Mouse (Mus musculus): ENCODE results near the gene Llgl1. TPM values are rescaled to one million over a fixed set of nuclear protein-coding genes. Genes with fewer than 3 reads are reported as not detected.

Gene Llgl1
- polyA plus RNA-seq, 1 experiment from 2014 or later, result 101 TPM

DNA sequence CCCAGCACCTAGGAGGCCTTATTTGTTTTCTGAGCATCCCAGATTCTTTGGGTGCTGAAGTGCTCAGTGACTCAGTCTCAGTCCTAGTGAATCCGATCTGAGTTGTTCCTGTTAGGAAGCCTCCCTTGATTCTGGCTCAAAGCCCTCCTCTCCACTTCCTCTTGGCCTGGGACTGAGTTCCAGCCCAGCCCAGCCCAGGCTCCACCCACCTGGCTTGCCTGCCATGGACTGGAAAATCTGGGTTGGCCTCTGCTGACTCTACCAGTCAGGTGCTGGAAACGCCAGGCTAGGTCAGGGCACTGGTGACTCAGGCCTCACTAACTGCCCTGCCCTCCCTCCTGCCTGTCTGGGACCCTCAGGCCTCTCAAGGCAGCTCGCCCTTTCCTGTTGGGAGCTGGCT, 8.1 kb downstream of the Llgl1 start:
- H3K4me1 ChIP-seq, result peaks cover 14% of the 10 kb centered on the region
- no peak overlapping the region for H3K27ac ChIP-seq
- no peak overlapping the region for H3K4me3 ChIP-seq
- ATAC-seq (ENCODE audit: low FRiP score, low read depth), result no peak
- H3K9me3 ChIP-seq, result no peaks in the 10 kb centered on the region
- no peak overlapping the region for H3K9ac ChIP-seq
- peaks cover 89% of the 10 kb centered on the region for H3K36me3 ChIP-seq
- 84% methylated on average over 3 of the region's 3 CpGs for WGBS
- no peaks in the 10 kb centered on the region for H3K27me3 ChIP-seq (replicated peaks)
- H3K4me2 ChIP-seq (replicated peaks), result no peak overlapping the region

DNA sequence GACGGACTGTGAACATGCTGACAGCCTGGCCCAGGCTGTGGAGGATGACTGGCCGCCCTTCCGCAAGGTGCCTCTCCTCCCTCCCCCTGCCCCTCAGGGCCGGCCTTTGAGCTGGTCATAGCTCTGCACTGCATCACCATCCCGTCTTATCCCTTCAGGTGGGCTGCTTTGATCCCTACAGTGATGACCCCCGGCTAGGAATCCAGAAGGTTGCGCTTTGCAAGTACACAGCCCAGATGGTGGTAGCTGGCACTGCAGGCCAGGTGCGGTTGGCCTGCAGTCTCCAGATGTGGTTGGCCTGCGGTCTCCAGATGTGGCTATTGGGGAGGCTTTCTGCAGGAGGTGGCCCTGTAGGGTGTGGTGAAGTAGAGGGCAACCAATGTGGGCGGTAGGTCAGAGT, 9.1 kb downstream of the Llgl1 start:
- 90% methylated on average over 10 of the region's 10 CpGs for WGBS
- Histone ChIP-seq H3K27ac (no peak overlapping the region), H3K27me3 (replicated peaks) (no peaks in the 10 kb centered on the region), H3K4me3 (no peak overlapping the region), H3K36me3 (peaks cover 97% of the 10 kb centered on the region), H3K4me1 (peaks cover 4% of the 10 kb centered on the region), H3K4me2 (replicated peaks) (no peak overlapping the region), H3K9ac (no peak overlapping the region), H3K9me3 (no peaks in the 10 kb centered on the region)
- ATAC-seq (ENCODE audit: low FRiP score, low read depth), result no peak

DNA sequence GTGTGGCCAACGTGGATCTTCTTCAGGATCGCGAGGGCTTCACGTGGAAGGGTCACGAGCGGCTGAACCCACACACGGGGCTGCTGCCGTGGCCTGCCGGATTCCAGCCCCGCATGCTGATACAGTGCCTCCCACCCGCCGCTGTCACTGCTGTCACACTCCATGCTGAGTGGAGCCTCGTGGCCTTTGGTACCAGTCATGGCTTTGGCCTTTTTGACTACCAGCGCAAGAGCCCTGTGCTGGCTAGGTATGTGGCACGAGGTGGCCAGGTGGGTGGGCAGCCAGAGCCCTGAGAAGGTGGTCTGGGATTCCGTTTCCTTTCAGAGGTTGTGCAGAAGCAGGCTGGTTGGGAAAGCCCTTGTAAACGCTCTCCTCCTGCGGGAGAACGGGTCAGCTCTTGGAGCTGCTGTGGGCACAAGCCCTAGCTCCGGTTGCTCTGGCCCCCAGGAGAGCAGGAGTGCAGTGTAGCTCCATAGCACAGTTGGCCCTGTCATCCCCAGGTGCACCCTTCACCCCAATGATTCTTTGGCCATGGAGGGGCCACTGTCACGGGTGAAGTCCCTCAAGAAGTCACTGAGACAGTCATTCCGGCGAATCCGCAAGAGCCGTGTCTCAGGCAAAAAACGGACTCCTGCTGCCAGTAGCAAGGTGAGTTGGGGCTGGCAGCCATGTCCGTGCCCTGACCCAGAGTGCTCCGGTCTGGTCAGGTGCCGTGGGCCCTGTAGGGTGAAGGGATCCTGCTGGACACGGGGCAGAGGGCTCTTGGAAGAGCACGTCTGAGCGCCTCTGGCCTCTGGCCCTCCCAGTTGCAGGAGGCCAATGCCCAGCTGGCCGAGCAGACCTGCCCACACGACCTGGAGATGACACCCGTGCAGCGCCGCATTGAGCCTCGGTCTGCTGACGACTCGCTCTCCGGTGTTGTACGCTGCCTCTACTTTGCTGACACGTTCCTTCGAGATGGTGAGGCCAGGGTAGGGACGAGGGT, 10.2 kb downstream of the Llgl1 start:
- H3K27ac ChIP-seq, result no peak overlapping the region
- no peak overlapping the region for H3K4me2 ChIP-seq (replicated peaks)
- ATAC-seq (ENCODE audit: low FRiP score, low read depth), result no peak
- no peak overlapping the region for H3K4me3 ChIP-seq
- H3K9ac ChIP-seq, result no peak overlapping the region
- H3K27me3 ChIP-seq (replicated peaks), result no peaks in the 10 kb centered on the region
- WGBS, result 94% methylated on average over 45 of the region's 45 CpGs
- H3K36me3 ChIP-seq, result peaks cover 100% of the 10 kb centered on the region
- H3K9me3 ChIP-seq, result no peaks in the 10 kb centered on the region
- H3K4me1 ChIP-seq, result no peaks in the 10 kb centered on the region

DNA sequence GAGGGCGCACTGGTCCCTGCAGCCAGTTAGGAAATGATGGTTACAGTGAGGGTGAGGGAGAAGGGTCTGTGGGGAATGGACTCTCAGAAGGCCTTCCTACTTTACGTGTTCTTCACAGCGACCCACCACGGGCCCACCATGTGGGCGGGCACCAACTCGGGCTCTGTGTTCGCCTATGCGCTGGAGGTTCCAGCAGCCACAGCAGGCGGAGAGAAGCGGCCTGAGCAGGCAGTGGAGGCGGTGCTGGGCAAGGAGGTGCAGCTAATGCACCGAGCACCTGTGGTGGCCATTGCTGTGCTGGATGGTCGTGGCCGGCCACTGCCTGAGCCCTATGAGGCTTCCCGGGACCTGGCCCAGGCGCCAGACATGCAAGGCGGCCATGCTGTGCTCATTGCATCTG, 11.7 kb downstream of the Llgl1 start:
- no peak overlapping the region for H3K27ac ChIP-seq
- H3K36me3 ChIP-seq, result peaks cover 100% of the 10 kb centered on the region
- no peaks in the 10 kb centered on the region for H3K9me3 ChIP-seq
- no peaks in the 10 kb centered on the region for H3K4me1 ChIP-seq
- no peak for ATAC-seq (ENCODE audit: low FRiP score, low read depth)
- no peak overlapping the region for H3K4me3 ChIP-seq
- no peaks in the 10 kb centered on the region for H3K27me3 ChIP-seq (replicated peaks)
- H3K9ac ChIP-seq, result no peak overlapping the region
- no peak overlapping the region for H3K4me2 ChIP-seq (replicated peaks)
- 94% methylated on average over 17 of the region's 17 CpGs for WGBS

DNA sequence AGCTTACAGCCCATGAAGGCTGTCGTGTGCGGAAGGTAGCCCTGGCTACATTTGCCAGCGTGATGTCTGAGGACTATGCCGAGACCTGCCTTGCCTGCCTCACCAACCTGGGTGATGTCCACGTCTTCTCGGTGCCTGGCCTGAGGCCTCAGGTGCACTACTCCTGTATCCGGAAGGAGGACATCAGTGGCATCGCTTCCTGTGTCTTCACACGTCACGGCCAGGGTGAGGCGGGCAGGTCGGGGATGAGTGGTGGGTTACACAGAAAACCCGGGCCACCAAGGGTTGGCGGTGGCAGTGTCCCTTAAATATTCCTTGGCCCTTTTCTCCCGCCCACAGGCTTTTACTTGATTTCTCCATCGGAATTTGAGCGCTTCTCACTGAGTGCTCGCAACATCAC, 12.5 kb downstream of the Llgl1 start:
- Histone ChIP-seq H3K4me2 (replicated peaks) (no peak overlapping the region), H3K27ac (no peak overlapping the region), H3K9ac (no peak overlapping the region), H3K4me3 (no peak overlapping the region), H3K9me3 (no peaks in the 10 kb centered on the region), H3K36me3 (peaks cover 100% of the 10 kb centered on the region), H3K27me3 (replicated peaks) (no peaks in the 10 kb centered on the region), H3K4me1 (no peaks in the 10 kb centered on the region)
- ATAC-seq (ENCODE audit: low FRiP score, low read depth), result no peak
- 95% methylated on average over 18 of the region's 18 CpGs for WGBS

DNA sequence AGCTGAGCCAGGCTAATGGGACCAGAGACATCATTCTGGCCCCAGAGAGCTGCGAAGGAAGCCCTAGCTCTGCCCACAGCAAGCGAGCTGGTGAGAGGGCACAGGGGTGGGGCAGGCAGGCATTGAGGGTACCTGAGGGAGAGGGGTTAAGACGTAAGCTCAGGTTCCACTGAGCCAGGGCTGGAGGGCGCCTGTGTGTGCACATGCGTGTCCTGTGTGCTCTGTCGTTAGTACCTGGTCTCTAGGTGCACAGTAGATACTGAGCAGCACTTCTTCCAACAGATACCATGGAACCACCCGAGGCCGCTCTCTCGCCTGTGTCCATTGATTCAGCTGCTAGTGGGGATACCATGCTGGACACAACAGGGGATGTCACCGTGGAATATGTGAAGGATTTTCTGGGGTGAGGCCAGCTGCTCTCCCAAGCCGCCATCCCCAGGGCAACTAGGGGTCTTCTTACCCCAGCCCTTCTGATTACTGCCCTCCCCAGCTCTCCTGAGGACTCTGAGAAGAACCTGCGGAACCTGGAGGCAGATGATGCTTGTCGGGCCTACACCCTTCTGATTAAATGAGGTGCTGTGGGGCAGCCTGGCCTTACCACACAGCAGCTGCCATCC, 13.2 kb downstream of the Llgl1 start:
- H3K4me2 ChIP-seq (replicated peaks), result no peak overlapping the region
- 93% methylated on average over 13 of the region's 13 CpGs for WGBS
- no peak for ATAC-seq (ENCODE audit: low FRiP score, low read depth)
- H3K27ac ChIP-seq, result no peak overlapping the region
- H3K9ac ChIP-seq, result no peak overlapping the region
- no peak overlapping the region for H3K4me3 ChIP-seq
- H3K36me3 ChIP-seq, result peaks cover 99% of the 10 kb centered on the region
- no peaks in the 10 kb centered on the region for H3K27me3 ChIP-seq (replicated peaks)
- H3K9me3 ChIP-seq, result no peaks in the 10 kb centered on the region
- no peaks in the 10 kb centered on the region for H3K4me1 ChIP-seq

DNA sequence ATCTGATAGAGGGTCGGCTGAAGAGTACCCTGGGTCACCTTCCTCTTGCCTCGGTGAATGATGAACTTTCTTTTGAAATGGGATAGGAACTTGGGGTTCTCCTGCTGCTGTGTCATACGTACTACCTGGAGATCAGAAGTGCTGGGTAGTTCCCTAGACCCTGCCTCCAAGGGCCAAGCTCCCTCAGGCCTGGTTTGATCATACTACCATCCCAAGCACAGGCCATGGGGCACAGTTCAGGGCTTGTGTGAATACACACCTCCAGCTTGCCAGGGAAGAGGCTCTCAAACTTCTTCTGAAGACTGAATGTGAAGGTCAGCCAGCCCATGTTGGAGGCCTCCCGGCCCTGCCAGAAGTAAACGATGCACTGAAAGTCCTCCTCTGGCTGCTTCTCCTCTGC, 16.3 kb downstream of the Llgl1 start:
- Histone ChIP-seq H3K27ac (no peak overlapping the region), H3K4me1 (no peaks in the 10 kb centered on the region), H3K4me2 (replicated peaks) (no peak overlapping the region), H3K9me3 (no peaks in the 10 kb centered on the region), H3K4me3 (no peak overlapping the region), H3K9ac (no peak overlapping the region), H3K27me3 (replicated peaks) (no peaks in the 10 kb centered on the region), H3K36me3 (peaks cover 99% of the 10 kb centered on the region)
- WGBS, result 97% methylated on average over 5 of the region's 5 CpGs
- ATAC-seq (ENCODE audit: low FRiP score, low read depth), result no peak

DNA sequence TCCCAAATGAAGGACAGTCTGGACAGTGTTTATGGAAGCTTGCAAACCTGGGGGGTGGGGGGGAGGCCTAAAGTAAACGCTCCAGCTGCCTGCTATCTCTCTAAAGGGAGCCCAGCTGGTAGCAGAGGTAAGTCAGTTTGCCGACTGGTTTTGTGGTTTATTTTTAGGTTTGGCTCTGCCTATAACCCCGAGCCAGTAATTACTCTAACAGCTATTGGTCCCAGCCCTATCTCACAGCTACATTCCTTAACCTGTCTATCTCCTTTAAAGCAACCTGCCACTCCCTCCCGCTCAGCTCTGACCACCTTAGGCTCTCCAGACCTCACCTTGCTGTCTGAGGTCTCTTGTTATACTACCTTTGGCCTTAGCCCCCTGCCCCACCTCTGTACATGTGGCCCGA, 19.7 kb downstream of the Llgl1 start:
- no peak overlapping the region for H3K27ac ChIP-seq
- H3K4me2 ChIP-seq (replicated peaks), result no peak overlapping the region
- no peak overlapping the region for H3K9ac ChIP-seq
- no peaks in the 10 kb centered on the region for H3K27me3 ChIP-seq (replicated peaks)
- no peak for ATAC-seq (ENCODE audit: low FRiP score, low read depth)
- no peaks in the 10 kb centered on the region for H3K4me1 ChIP-seq
- 86% methylated on average over 5 of the region's 5 CpGs for WGBS
- peaks cover 99% of the 10 kb centered on the region for H3K36me3 ChIP-seq
- H3K9me3 ChIP-seq, result no peaks in the 10 kb centered on the region
- H3K4me3 ChIP-seq, result no peak overlapping the region

DNA sequence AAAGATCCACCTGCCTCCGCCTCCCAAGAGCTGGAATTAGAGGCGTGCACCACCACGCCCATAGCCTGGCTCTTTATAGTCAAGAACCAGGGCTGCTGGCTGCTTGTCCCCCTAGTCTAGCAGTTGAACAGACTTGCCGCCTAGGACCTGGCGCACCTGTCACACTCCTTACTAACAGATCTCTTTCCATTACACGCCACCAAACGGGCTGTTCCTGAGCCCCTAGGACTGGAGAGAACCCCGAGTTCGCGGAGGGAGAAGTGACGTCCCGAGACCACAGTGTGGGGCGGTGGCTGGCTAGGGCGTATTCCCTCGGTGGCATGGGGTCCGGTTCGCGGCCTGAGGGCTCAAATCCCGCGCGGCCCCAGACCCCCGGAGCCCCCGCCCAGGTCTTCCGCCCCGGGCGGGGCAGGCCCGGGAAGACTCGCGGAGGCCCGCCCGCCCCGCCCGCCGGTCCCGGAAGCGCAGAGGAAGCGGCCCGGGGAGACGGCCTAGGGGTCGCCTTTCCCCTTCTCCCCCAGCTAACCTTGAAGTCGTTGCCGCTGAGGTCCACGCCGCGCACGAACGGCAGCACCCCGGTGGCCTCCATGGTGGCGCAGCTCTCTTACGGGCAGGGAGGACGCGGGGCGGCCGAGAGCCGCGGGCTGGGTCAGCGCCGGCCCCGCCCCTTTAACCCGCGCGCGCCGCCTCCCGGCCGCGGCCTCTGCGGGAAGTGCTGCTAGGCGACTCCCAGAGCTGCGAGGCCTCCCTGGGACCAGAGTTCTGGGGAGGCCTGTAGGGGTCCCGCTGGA, 27.3 kb downstream of the Llgl1 start, which contains the start of gene Flii:
Gene Flii, minus strand, starts transcription at position 663 of the 791 bp plus-strand sequence.
- Histone ChIP-seq H3K9ac (peak within 1 kb of the TSS; percentile 92), H3K4me1 (peaks cover 37% of the 10 kb centered on the region), H3K4me2 (replicated peaks) (peak within 1 kb of the TSS; percentile 81), H3K27ac (peak within 1 kb of the TSS; percentile 53; the same call in 1 of the 2 replicates), H3K4me3 (peak within 1 kb of the TSS; percentile 91), H3K9me3 (no peaks in the 10 kb centered on the region), H3K27me3 (replicated peaks) (no peaks in the 10 kb centered on the region), H3K36me3 (peaks cover 43% of the 10 kb centered on the region)
- peak; percentile 78 for ATAC-seq (ENCODE audit: low FRiP score, low read depth)
- WGBS, result under 1% methylated on average over 71 of the region's 71 CpGs

DNA sequence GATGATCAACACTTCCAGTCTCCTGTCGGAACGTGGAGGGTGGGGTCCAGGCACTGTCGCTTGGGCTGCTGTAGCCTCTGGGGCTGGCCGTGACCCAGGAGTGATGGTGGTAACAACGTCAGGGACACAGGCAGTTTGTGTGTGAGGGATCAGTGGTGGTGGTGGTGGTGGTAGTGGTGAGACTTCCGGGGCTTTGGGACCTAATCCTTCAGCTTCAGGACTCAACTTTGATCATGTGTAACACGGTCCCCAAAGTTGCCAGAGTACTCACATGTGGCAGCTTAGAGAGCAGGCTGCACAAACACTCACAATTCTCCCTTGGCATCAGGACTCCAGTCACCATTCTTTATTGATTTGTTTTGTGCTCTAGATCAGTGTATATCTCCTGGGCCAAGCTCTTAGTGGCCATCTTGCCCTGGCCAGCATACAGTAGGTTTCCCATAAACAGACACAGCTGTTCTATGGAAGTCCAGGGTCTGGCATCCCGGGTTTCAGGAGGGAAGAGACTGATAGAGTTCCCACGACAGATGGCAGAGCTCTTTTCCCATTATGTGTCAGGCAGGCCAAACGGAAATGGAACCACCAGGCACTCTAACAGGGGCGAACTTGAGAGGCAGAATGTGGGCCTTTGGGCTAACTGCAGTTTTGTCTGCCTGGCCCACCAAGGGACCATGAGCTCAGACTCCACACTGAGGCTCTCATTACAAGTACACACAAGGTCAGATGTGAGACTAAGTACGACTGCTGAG, 28.0 kb downstream of the Llgl1 start:
- Histone ChIP-seq H3K4me2 (replicated peaks) (peak overlapping the region; percentile 81), H3K4me3 (peak overlapping the region; percentile 91), H3K9me3 (no peaks in the 10 kb centered on the region), H3K27ac (peak overlapping the region; percentile 53; the same call in 1 of the 2 replicates), H3K9ac (peak overlapping the region; percentile 92), H3K27me3 (replicated peaks) (no peaks in the 10 kb centered on the region), H3K4me1 (peaks cover 37% of the 10 kb centered on the region), H3K36me3 (peaks cover 40% of the 10 kb centered on the region)
- peak; percentile 30 for ATAC-seq (ENCODE audit: low FRiP score, low read depth)
- 6% methylated on average over 12 of the region's 12 CpGs for WGBS

DNA sequence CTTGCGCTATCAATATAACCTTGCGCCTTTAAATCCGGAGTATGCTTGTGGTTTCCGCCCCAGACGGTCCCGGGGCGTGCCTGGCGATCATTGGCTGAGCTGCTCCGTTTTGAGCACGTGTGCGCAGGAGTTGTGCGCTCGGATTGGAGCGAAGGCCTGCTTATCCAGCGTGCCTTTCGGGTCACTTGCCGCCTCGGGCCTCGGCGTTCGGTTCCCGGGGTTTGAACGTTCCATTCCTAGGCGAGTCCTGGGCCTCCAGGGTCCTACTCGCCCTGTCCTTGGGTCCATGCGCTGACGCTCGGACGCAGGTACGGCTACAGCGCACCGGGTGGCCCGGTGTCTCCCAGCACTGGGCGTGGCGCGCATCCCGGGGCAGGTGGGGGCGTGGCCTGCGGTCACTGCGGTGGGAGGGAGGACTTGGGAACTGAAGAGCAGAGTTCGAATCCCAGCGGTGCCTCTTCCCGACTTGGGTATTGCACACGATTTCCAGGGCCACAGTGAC, 28.8 kb downstream of the Llgl1 start, which contains the start of gene Mief2:
Gene Mief2, plus strand, starts transcription at position 139 of the 502 bp plus-strand sequence.
- peak; percentile 91 for ATAC-seq (ENCODE audit: low FRiP score, low read depth)
- H3K4me2 ChIP-seq (replicated peaks), result peak within 1 kb of the TSS; percentile 81
- under 1% methylated on average over 44 of the region's 44 CpGs for WGBS
- H3K4me1 ChIP-seq, result peaks cover 37% of the 10 kb centered on the region
- peaks cover 39% of the 10 kb centered on the region for H3K36me3 ChIP-seq
- H3K9me3 ChIP-seq, result no peaks in the 10 kb centered on the region
- H3K4me3 ChIP-seq, result peak within 1 kb of the TSS; percentile 91
- peak within 1 kb of the TSS; percentile 92 for H3K9ac ChIP-seq
- H3K27ac ChIP-seq, result peak within 1 kb of the TSS; percentile 65; the same call in 1 of the 2 replicates
- no peaks in the 10 kb centered on the region for H3K27me3 ChIP-seq (replicated peaks)

Data from neural tube, embryonic 12.5 days (tissue).